In genomic region chr17:26390666-26391065, GRCm38 (mm10) we compare ENCODE assay signal across 17 mouse cellular contexts. TPM values are rescaled to one million over a fixed set of nuclear protein-coding genes. Genes with fewer than 3 reads are reported as not detected.
DNase-seq lines count a peak whose midpoint lies in the region; ATAC-seq and TF ChIP-seq lines count a peak whose summit lies in the region.
"Had no signal": no experiment of that assay in that cellular context is flagged by ENCODE, and none has a peak within 500 bp of the region (broad histone marks: within the 10 kb centered on the region; RNA-seq: fewer than 3 reads in every experiment).

No protein-coding gene starts in this region.

- no peaks in the 10 kb centered on the region for H3K9me3 ChIP-seq in hindbrain, embryonic 11.5 days (ENCODE audit: control insufficient read depth, low read length)
- H3K9me3 ChIP-seq: embryonic facial prominence, embryonic 10.5 days; forebrain, embryonic 13.5 days; hindbrain, embryonic 10.5 days; hindbrain, embryonic 15.5 days had no signal

- no peaks in the 10 kb centered on the region for H3K27me3 ChIP-seq in hindbrain, embryonic 11.5 days (ENCODE audit: control insufficient read depth, insufficient read depth, low read length)
- H3K27me3 ChIP-seq: hindbrain, embryonic 15.5 days had no signal

- TF ChIP-seq CTCF in brain, embryonic 14.5 days (IDR thresholded peaks at IDR 0.05; ENCODE audit: borderline replicate concordance, extremely low read depth, insufficient read depth, insufficient read length), result no peak

- H3K9ac ChIP-seq in hindbrain, embryonic 11.5 days (ENCODE audit: low read depth, low read length), result no peak overlapping the region
- H3K9ac ChIP-seq: forebrain, embryonic 13.5 days; heart, embryonic 12.5 days; hindbrain, embryonic 15.5 days had no signal

- no peak overlapping the region for H3K27ac ChIP-seq in hindbrain, embryonic 11.5 days (ENCODE audit: low read depth, low read length)
- H3K27ac ChIP-seq: embryonic facial prominence, embryonic 10.5 days; forebrain, embryonic 13.5 days; hindbrain, embryonic 10.5 days; hindbrain, embryonic 15.5 days had no signal

- H3K4me3 ChIP-seq in hindbrain, embryonic 11.5 days (ENCODE audit: low read depth, low read length), result no peak overlapping the region
- H3K4me3 ChIP-seq: embryonic facial prominence, embryonic 10.5 days; forebrain, embryonic 13.5 days; heart, embryonic 12.5 days; hindbrain, embryonic 10.5 days; hindbrain, embryonic 15.5 days had no signal

- 83% methylated on average over 5 of the region's 5 CpGs for WGBS in hindbrain, embryonic 11.5 days

- no peaks in the 10 kb centered on the region for H3K4me1 ChIP-seq in hindbrain, embryonic 11.5 days (replicated peaks; ENCODE audit: control insufficient read depth, insufficient read depth, low read length)
- H3K4me1 ChIP-seq: embryonic facial prominence, embryonic 10.5 days; hindbrain, embryonic 15.5 days had no signal

- TF ChIP-seq POLR2A in brain, embryonic 14.5 days (IDR thresholded peaks at IDR 0.05; ENCODE audit: borderline replicate concordance, extremely low read depth, insufficient read depth, insufficient read length, poor library complexity, severe bottlenecking), result no peak

- peak; percentile 64 for DNase-seq in MN1 (ENCODE audit: low spot score)
- peak; percentile 37 for DNase-seq in brain, embryonic 14.5 days (ENCODE audit: low read depth)
- peak; percentile 49 to 53 for DNase-seq in thymus, postnatal 10 days (ENCODE audit: low spot score in 2 of 2)
- DNase-seq in thymus, postnatal 4 days, result peak; percentile 58
- DNase-seq in kidney, postnatal 14 days, result no peak
- no peak for DNase-seq in hindbrain, embryonic 11.5 days (ENCODE audit: low spot score)
- DNase-seq: adrenal gland, adult 8-10 months; adrenal gland, postnatal 36 days; cerebellum, adult 11 months; cerebellum, adult 9-11 months; cerebellum, postnatal 36 days; gastrocnemius, postnatal 25 days had no signal

- ATAC-seq in hindbrain, embryonic 11.5 days (ENCODE audit: low FRiP score), result no peak
- ATAC-seq: forebrain, embryonic 13.5 days had no signal

- no peak overlapping the region for H3K4me2 ChIP-seq in hindbrain, embryonic 11.5 days (replicated peaks; ENCODE audit: low read depth, low read length)
- H3K4me2 ChIP-seq: forebrain, embryonic 13.5 days; heart, embryonic 12.5 days; hindbrain, embryonic 15.5 days had no signal

- no peaks in the 10 kb centered on the region for H3K36me3 ChIP-seq in hindbrain, embryonic 11.5 days (ENCODE audit: control insufficient read depth, insufficient read depth, low read length)
- H3K36me3 ChIP-seq: embryonic facial prominence, embryonic 10.5 days; heart, embryonic 12.5 days; hindbrain, embryonic 10.5 days; hindbrain, embryonic 15.5 days had no signal

RNA-seq across cellular contexts. Expression of gene Neurl1b, which starts 24.0 kb away (rescaled TPM):
- 11.7 and 12.2 TPM in 2 replicates for polyA plus RNA-seq in brain, embryonic 14.5 days (2012; rRNA removed)
- polyA plus RNA-seq in hindbrain, embryonic 11.5 days (2014; fragmentation: Nextera tagmentation; extraction: Ambion mirVana), result 0.25 and 0.79 TPM in 2 replicates

Comparison
In these comparisons a context has a peak if more than half of its experiments do, and no peak if none do; other contexts are left out.
1. DNase-seq: peak in MN1 (single experiment), brain, embryonic 14.5 days (single experiment), thymus, postnatal 10 days (2 of 2) and thymus, postnatal 4 days (single experiment); none in kidney, postnatal 14 days (single experiment) and hindbrain, embryonic 11.5 days (single experiment).